Mouse (Mus musculus): Measurements from ENCODE around the gene Smdt1.

DNA sequence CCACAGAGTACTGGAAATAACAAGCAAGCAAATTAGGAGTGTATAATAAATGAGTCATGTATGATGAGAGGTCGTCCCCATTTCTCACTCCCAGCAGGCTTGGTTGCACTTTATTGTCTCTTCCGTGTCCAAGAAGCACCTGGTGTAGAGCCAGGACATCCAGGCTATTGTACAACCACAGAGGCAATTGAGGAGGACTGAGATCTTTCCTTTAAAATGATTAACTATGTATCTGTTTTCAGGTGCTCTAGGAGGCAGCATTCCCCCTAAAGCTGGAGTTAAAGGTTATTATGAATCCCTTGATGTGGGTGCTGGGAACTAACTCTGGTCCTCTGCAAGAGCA, 10.2 kb downstream of the Smdt1 start:
- TF ChIP-seq CTCF (IDR thresholded peaks at IDR 0.05; ENCODE audit: borderline replicate concordance, control insufficient read depth, extremely low read depth, insufficient read depth, low read length, poor library complexity) (no peak), POLR2A (IDR thresholded peaks at IDR 0.05; ENCODE audit: control insufficient read depth, extremely low read depth, insufficient read depth, low read length, poor library complexity) (no peak)

Data from thymus, adult 2 months (tissue).